Mouse (Mus musculus): Measurements from ENCODE around the gene Ndufaf8. TPM values are rescaled to one million over a fixed set of nuclear protein-coding genes. Genes with fewer than 3 reads are reported as not detected.

The Ndufaf8 gene
- 10 to 100 TPM; 30.9 to 39.5 TPM for total RNA-seq (2021)
- long read RNA-seq, experiment 1, transcript Ndufaf8-201 (3 exons, 781 nt): major isoform, 116 of 166 reads
- long read RNA-seq, experiment 1, transcript Ndufaf8-203 (2 exons, 401 nt): minor isoform, 7 of 166 reads
- long read RNA-seq, experiment 1, partial matches to known transcripts: 41 of 166 reads
- long read RNA-seq, experiment 1, other reads (novel, unspliced or antisense): 1 of 166 reads
- long read RNA-seq, experiment 2, transcript Ndufaf8-201 (3 exons, 781 nt): major isoform, 71 of 96 reads
- long read RNA-seq, experiment 2, partial matches to known transcripts: 0 of 96 reads
- long read RNA-seq, experiment 2, other reads (novel, unspliced or antisense): 25 of 96 reads

- DNase-seq: peak; percentile 99
Measured at GRCm38 (mm10) chr11:120098588-120099511, at the start of gene Ndufaf8, which contains the start of gene Tepsin. Gene Ndufaf8 (plus strand): TSS chr11:120098928. Gene Tepsin (minus strand): TSS chr11:120098731.

GRCm38 (mm10) chr11:120049067-120049466, 49.7 kb upstream of the Ndufaf8 start:
- DNase-seq: no peak

GRCm38 (mm10) chr11:120051124-120051811, 47.5 kb upstream of the Ndufaf8 start:
- DNase-seq: no peak

- DNase-seq: no peak
Measured at GRCm38 (mm10) chr11:120052274-120052673, 46.5 kb upstream of the Ndufaf8 start.

- DNase-seq: no peak
Measured at GRCm38 (mm10) chr11:120053846-120054245, 44.9 kb upstream of the Ndufaf8 start.

GRCm38 (mm10) chr11:120055953-120056732, 42.6 kb upstream of the Ndufaf8 start:
- no peak for DNase-seq

GRCm38 (mm10) chr11:120060634-120061033, 38.1 kb upstream of the Ndufaf8 start:
- no peak for DNase-seq

GRCm38 (mm10) chr11:120063326-120063725, 35.4 kb upstream of the Ndufaf8 start:
- DNase-seq: no peak

- no peak for DNase-seq
Measured at GRCm38 (mm10) chr11:120064006-120064667, 34.6 kb upstream of the Ndufaf8 start.

- no peak for DNase-seq
Measured at GRCm38 (mm10) chr11:120064668-120065040, 34.1 kb upstream of the Ndufaf8 start.

- peak; percentile 36 for DNase-seq
Measured at GRCm38 (mm10) chr11:120065291-120065690, 33.4 kb upstream of the Ndufaf8 start.

GRCm38 (mm10) chr11:120067834-120068233, 30.9 kb upstream of the Ndufaf8 start:
- DNase-seq: no peak

GRCm38 (mm10) chr11:120069261-120069660, 29.5 kb upstream of the Ndufaf8 start:
- no peak for DNase-seq

- DNase-seq: no peak
Measured at GRCm38 (mm10) chr11:120070286-120070930, 28.3 kb upstream of the Ndufaf8 start.

- no peak for DNase-seq
Measured at GRCm38 (mm10) chr11:120071065-120071464, 27.7 kb upstream of the Ndufaf8 start.

GRCm38 (mm10) chr11:120071731-120072320, 26.9 kb upstream of the Ndufaf8 start:
- no peak for DNase-seq

- DNase-seq: no peak
Measured at GRCm38 (mm10) chr11:120072986-120073647, 25.6 kb upstream of the Ndufaf8 start.

GRCm38 (mm10) chr11:120076191-120076590, 22.5 kb upstream of the Ndufaf8 start:
- DNase-seq: no peak

- no peak for DNase-seq
Measured at GRCm38 (mm10) chr11:120080282-120080681, 18.4 kb upstream of the Ndufaf8 start.

All from gastrocnemius, postnatal 25 days (tissue).